In the genomic region with DNA sequence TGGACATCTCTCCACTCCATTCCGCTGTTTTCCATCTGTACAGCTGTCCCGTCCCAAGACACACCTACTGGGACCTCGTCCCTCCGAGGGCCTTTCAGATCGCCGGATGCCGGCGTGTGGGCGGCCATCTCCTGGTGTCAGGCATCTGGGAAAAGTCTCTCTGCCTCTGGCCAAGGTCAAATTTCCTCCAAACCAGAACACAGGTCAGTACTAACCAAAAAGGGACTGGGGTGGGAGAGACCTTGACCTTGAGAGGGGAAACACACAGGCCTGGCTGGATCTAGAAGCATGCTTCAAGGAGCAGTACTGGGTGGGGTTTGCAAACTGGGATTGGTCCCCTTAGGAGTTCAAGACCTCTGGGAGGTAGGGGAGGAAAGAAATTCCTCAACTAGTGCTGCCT, we compare ENCODE assay signal across 21 mouse cellular contexts. TPM values are rescaled to one million over a fixed set of nuclear protein-coding genes. Genes with fewer than 3 reads are reported as not detected.
DNase-seq lines count a peak whose midpoint lies in the region; ATAC-seq and TF ChIP-seq lines count a peak whose summit lies in the region.
"Had no signal": no experiment of that assay in that cellular context is flagged by ENCODE, and none has a peak within 500 bp of the region (broad histone marks: within the 10 kb centered on the region; RNA-seq: fewer than 3 reads in every experiment).

No protein-coding gene starts in this region.

- intact Hi-C loops in gastrocnemius, adult 2 months (cut with DNase I): loop anchor here (1.0 kb wide), 1 partner anchor 44 kb away; no protein-coding TSS in a partner anchor

- no peak for DNase-seq in gastrocnemius, adult 2 months
- no peak for DNase-seq in gastrocnemius, adult 8-10 months (ENCODE audit: low spot score in 2 of 2)
- DNase-seq in limb, embryonic 10.5 days (ENCODE audit: low spot score): no peak
- no peak for DNase-seq in testis, postnatal 14 days (ENCODE audit: low spot score)
- no peak for DNase-seq in ovary, postnatal 10 days (ENCODE audit: low spot score)

- peak overlapping the region; percentile 43; the same call in 1 of the 2 replicates for H3K4me2 ChIP-seq in limb, embryonic 12.5 days
- 0 out of 2 replicates have a peak overlapping the region, but pooled peaks have one; percentile 48 for H3K4me2 ChIP-seq in neural tube, embryonic 13.5 days

- no peaks in the 10 kb centered on the region for H3K9me3 ChIP-seq in limb, embryonic 12.5 days
- H3K9me3 ChIP-seq in limb, embryonic 10.5 days (replicated peaks): no peaks in the 10 kb centered on the region
- no peaks in the 10 kb centered on the region for H3K9me3 ChIP-seq in neural tube, embryonic 13.5 days
- H3K9me3 ChIP-seq: embryonic facial prominence, embryonic 15.5 days; liver, embryonic 15.5 days; lung, embryonic 15.5 days had no signal

- 56% methylated on average over 9 of the region's 9 CpGs for WGBS in limb, embryonic 12.5 days
- 50% methylated on average over 9 of the region's 9 CpGs for WGBS in limb, embryonic 10.5 days
- 54% methylated on average over 9 of the region's 9 CpGs for WGBS in neural tube, embryonic 13.5 days

- peaks cover 25% of the 10 kb centered on the region for H3K4me1 ChIP-seq in limb, embryonic 12.5 days (replicated peaks)
- H3K4me1 ChIP-seq in limb, embryonic 10.5 days: peaks cover 37% of the 10 kb centered on the region
- H3K4me1 ChIP-seq in testis, adult 2 months (ENCODE audit: control insufficient read depth, insufficient read depth, low read length): peaks cover 22% of the 10 kb centered on the region
- peaks cover 68% of the 10 kb centered on the region for H3K4me1 ChIP-seq in neural tube, embryonic 13.5 days (replicated peaks)

- no peak for ATAC-seq in limb, embryonic 12.5 days (ENCODE audit: insufficient number of reproducible peaks, insufficient read depth, low FRiP score, low TSS enrichment, low read depth)
- ATAC-seq in neural tube, embryonic 13.5 days (ENCODE audit: low read depth): no peak

- peaks cover 100% of the 10 kb centered on the region for H3K27me3 ChIP-seq in limb, embryonic 12.5 days
- peaks cover 100% of the 10 kb centered on the region for H3K27me3 ChIP-seq in limb, embryonic 10.5 days (ENCODE audit: low read depth, poor library complexity, severe bottlenecking)
- H3K27me3 ChIP-seq in testis, adult 2 months (ENCODE audit: control insufficient read depth, insufficient read depth, low read length): no peaks in the 10 kb centered on the region; the same call in 1 of the 2 replicates
- H3K27me3 ChIP-seq in neural tube, embryonic 13.5 days: peaks cover 71% of the 10 kb centered on the region

- no peak for TF ChIP-seq POLR2A in testis, adult 2 months (IDR thresholded peaks at IDR 0.05; ENCODE audit: control insufficient read depth, low read depth, low read length)

- no peaks in the 10 kb centered on the region for H3K36me3 ChIP-seq in limb, embryonic 12.5 days
- no peaks in the 10 kb centered on the region for H3K36me3 ChIP-seq in limb, embryonic 10.5 days
- no peaks in the 10 kb centered on the region for H3K36me3 ChIP-seq in testis, adult 2 months (ENCODE audit: control insufficient read depth, insufficient read depth, low read length)
- no peaks in the 10 kb centered on the region for H3K36me3 ChIP-seq in neural tube, embryonic 13.5 days
- H3K36me3 ChIP-seq: embryonic facial prominence, embryonic 15.5 days; liver, embryonic 15.5 days; lung, embryonic 15.5 days had no signal

- H3K27ac ChIP-seq in gastrocnemius, adult 2 months: peak overlapping the region; percentile 24; the same call in 1 of the 2 replicates
- no peak overlapping the region for H3K27ac ChIP-seq in limb, embryonic 12.5 days
- H3K27ac ChIP-seq in limb, embryonic 10.5 days: no peak overlapping the region
- H3K27ac ChIP-seq in testis, adult 2 months (ENCODE audit: control insufficient read depth, insufficient read depth, low read depth, low read length): no peak overlapping the region
- no peak overlapping the region for H3K27ac ChIP-seq in neural tube, embryonic 13.5 days (replicated peaks)
- H3K27ac ChIP-seq: embryonic facial prominence, embryonic 15.5 days; liver, embryonic 15.5 days; lung, embryonic 15.5 days had no signal

- peak overlapping the region; percentile 56 for H3K4me3 ChIP-seq in gastrocnemius, adult 2 months
- no peak overlapping the region for H3K4me3 ChIP-seq in limb, embryonic 12.5 days (replicated peaks)
- H3K4me3 ChIP-seq in limb, embryonic 10.5 days: no peak overlapping the region
- H3K4me3 ChIP-seq in testis, adult 2 months (ENCODE audit: control insufficient read depth, low read depth, low read length): peak overlapping the region; percentile 43; the same call in 1 of the 2 replicates
- no peak overlapping the region for H3K4me3 ChIP-seq in neural tube, embryonic 13.5 days
- H3K4me3 ChIP-seq: liver, embryonic 15.5 days; lung, embryonic 15.5 days had no signal

- no peak overlapping the region for H3K9ac ChIP-seq in limb, embryonic 12.5 days (replicated peaks)
- H3K9ac ChIP-seq in neural tube, embryonic 13.5 days: no peak overlapping the region
- H3K9ac ChIP-seq: embryonic facial prominence, embryonic 15.5 days; liver, embryonic 15.5 days; lung, embryonic 15.5 days had no signal

- TF ChIP-seq CTCF in gastrocnemius, adult 2 months (IDR thresholded peaks at IDR 0.05): no peak
- TF ChIP-seq CTCF in testis, adult 2 months (IDR thresholded peaks at IDR 0.05; ENCODE audit: control insufficient read depth, insufficient read depth, insufficient replicate concordance, low read depth, low read length): no peak

RNA-seq across cellular contexts. Expression of a gene that starts 6.0 kb away (rescaled TPM):
- total RNA-seq in gastrocnemius, adult 2 months (2021): not detected
- total RNA-seq in gastrocnemius, adult 8-10 months (2022): not detected
- 1.5 TPM in 2 replicates for polyA plus RNA-seq in limb, embryonic 12.5 days (2016; fragmentation: Nextera tagmentation; extraction: Ambion mirVana)
- polyA plus RNA-seq in limb, embryonic 10.5 days (2016; fragmentation: Nextera tagmentation; extraction: Ambion mirVana): 0.14 TPM in 1 of 2 replicates, not detected in the other
- 0.31 and 0.42 TPM in 2 replicates for polyA plus RNA-seq in testis, adult 2 months (2012; rRNA removed)
- 19.4 and 22.7 TPM in 2 replicates for polyA plus RNA-seq in neural tube, embryonic 13.5 days (2015; fragmentation: Nextera tagmentation; extraction: Ambion mirVana)
- total RNA-seq: CH12.LX; gastrocnemius, postnatal 25 days; heart, adult 8-10 months; monocyte, adult 5-6 weeks had no signal
- polyA plus RNA-seq: liver, embryonic 15.5 days had no signal

RNA-seq across cellular contexts. Expression of a gene that starts 9.0 kb away (rescaled TPM):
- total RNA-seq in gastrocnemius, adult 2 months (2021): not detected
- not detected for total RNA-seq in gastrocnemius, adult 8-10 months (2022)
- not detected in 2 replicates for polyA plus RNA-seq in limb, embryonic 12.5 days (2016; fragmentation: Nextera tagmentation; extraction: Ambion mirVana)
- polyA plus RNA-seq in limb, embryonic 10.5 days (2016; fragmentation: Nextera tagmentation; extraction: Ambion mirVana): not detected in 2 replicates
- polyA plus RNA-seq in testis, adult 2 months (2012; rRNA removed): not detected in 2 replicates
- polyA plus RNA-seq in neural tube, embryonic 13.5 days (2015; fragmentation: Nextera tagmentation; extraction: Ambion mirVana): not detected in 2 replicates
- total RNA-seq: CH12.LX; gastrocnemius, postnatal 25 days; heart, adult 8-10 months; heart, postnatal 10 days; left cerebral cortex, adult 18-20 months; left cerebral cortex, postnatal 25 days; monocyte, adult 5-6 weeks had no signal
- polyA plus RNA-seq: embryonic facial prominence, embryonic 15.5 days; forebrain, embryonic 16.5 days; intestine, postnatal 0 days; liver, embryonic 15.5 days; lung, embryonic 15.5 days; neural tube, embryonic 14.5 days had no signal

RNA-seq across cellular contexts. Expression of a gene that starts 24.5 kb away (rescaled TPM):
- under 1 TPM; 0.54 to 0.56 TPM for total RNA-seq in gastrocnemius, adult 2 months (2021)
- total RNA-seq in gastrocnemius, adult 8-10 months (2022): under 1 TPM in 3 of 4 experiments, not detected in 1; 0.62 to 0.82 (median 0.67) TPM
- polyA plus RNA-seq in limb, embryonic 12.5 days (2016; fragmentation: Nextera tagmentation; extraction: Ambion mirVana): 0.06 TPM in 1 of 2 replicates, not detected in the other
- 0.13 TPM in 1 of 2 replicates, not detected in the other for polyA plus RNA-seq in limb, embryonic 10.5 days (2016; fragmentation: Nextera tagmentation; extraction: Ambion mirVana)
- 19.3 and 19.6 TPM in 2 replicates for polyA plus RNA-seq in testis, adult 2 months (2012; rRNA removed)
- 1.3 and 1.6 TPM in 2 replicates for polyA plus RNA-seq in neural tube, embryonic 13.5 days (2015; fragmentation: Nextera tagmentation; extraction: Ambion mirVana)

Comparison
In these comparisons a context has a peak if more than half of its experiments do, and no peak if none do; other contexts are left out.
1. H3K4me3 ChIP-seq: peak in gastrocnemius, adult 2 months (single experiment) and testis, adult 2 months (single experiment); none in limb, embryonic 12.5 days (single experiment), limb, embryonic 10.5 days (single experiment) and neural tube, embryonic 13.5 days (single experiment).